Mouse (Mus musculus) thymus, adult 2 months (tissue): ENCODE data around the gene Opn1mw.

Source experiments
- CTCF ChIP-seq: fragments of 200-500 bp; IDR thresholded peaks from 2 replicates; pipeline ENCODE4 v1.5.1; 2012; ENCODE audit warnings: mild to moderate bottlenecking, control low read depth, low read length, moderate library complexity, borderline replicate concordance; ENCODE audit not compliant: control insufficient read depth, poor library complexity, insufficient read depth; ENCODE audit errors: extremely low read depth
- POLR2A ChIP-seq: fragments of 200-500 bp; IDR thresholded peaks from 2 replicates; pipeline ENCODE4 v1.6.1; 2012; ENCODE audit warnings: mild to moderate bottlenecking, low read length, control low read depth, moderate library complexity; ENCODE audit not compliant: control insufficient read depth, poor library complexity, insufficient read depth; ENCODE audit errors: extremely low read depth

DNA sequence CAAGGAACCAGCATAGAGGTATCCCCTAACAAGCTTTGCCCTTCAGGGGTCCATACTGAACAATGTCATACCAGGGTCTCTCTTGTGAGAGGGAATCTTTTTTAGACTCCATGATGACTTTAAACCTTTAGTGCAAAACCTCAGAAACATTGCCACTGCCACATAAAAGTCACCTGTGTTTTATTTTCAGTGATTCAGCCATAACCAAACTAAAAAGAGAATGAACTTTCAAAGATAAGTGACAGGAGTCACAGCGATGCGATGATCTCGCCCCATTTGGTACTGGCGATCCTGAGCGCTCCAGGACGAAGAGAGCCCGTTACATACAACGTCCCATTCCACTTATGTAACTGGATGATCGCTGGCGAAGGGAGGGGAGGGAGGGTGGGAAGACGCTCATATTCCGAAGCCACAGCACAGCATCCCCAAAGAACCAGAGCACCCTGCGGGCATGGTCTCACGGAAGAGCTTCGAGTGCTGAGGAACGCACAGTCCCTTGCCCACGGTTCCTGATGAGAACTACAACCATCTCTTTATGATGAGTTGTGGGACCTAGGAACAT lies 42.9 kb upstream of the Opn1mw start:
- TF ChIP-seq POLR2A (no peak), CTCF (no peak)
